Mouse (Mus musculus): ENCODE measurements around the gene Gcgr.
"Not testable (repeated sequence)": the region's sequence is repeated elsewhere in the genome, so short reads cannot be mapped to it uniquely, and the experiment has no call there.

The Gcgr gene

GRCm38 (mm10) chr11:120506899-120507298 is 23.6 kb upstream of the Gcgr start:
- DNase-seq (ENCODE audit: low read depth, low spot score) = peak; percentile 51

GRCm38 (mm10) chr11:120507611-120508289 is 22.7 kb upstream of the Gcgr start:
- no peak for DNase-seq (ENCODE audit: low read depth, low spot score)

- no peak for DNase-seq (ENCODE audit: low read depth, low spot score)
These were observed 22.1 kb upstream of the Gcgr start for GRCm38 (mm10) chr11:120508290-120508870.

GRCm38 (mm10) chr11:120509940-120510339 is 20.6 kb upstream of the Gcgr start:
- DNase-seq (ENCODE audit: low read depth, low spot score) = no peak

- no peak for DNase-seq (ENCODE audit: low read depth, low spot score)
These were observed 20.0 kb upstream of the Gcgr start for GRCm38 (mm10) chr11:120510375-120511030.

GRCm38 (mm10) chr11:120512790-120513453 is 17.6 kb upstream of the Gcgr start:
- no peak for DNase-seq (ENCODE audit: low read depth, low spot score)

GRCm38 (mm10) chr11:120514262-120514661 is 16.2 kb upstream of the Gcgr start:
- DNase-seq (ENCODE audit: low read depth, low spot score) = not testable (repeated sequence)

DNA sequence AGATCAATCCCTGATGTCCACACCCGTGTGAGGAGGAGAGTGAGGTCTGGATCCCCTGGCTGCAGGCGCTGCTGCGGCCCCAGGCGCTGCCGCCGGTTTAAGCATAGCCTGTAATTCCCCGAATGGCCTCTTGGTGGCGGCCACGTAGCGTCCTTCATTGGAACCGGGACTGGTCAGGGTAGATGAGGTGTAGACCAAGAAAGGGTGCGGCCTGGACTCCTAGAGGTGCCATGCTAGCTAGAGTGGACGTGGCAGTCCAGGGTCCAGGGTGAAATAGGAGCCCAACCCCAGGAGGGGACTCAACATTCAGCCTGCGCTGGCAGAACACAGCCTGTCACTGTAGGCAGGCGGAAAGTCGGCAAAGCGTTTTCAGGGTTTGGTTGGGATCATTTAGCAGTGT is 14.9 kb upstream of the Gcgr start:
- DNase-seq (ENCODE audit: low read depth, low spot score) = peak; percentile 77

GRCm38 (mm10) chr11:120517147-120517546 is 13.4 kb upstream of the Gcgr start:
- DNase-seq (ENCODE audit: low read depth, low spot score) = no peak

GRCm38 (mm10) chr11:120518027-120518426 is 12.5 kb upstream of the Gcgr start:
- DNase-seq (ENCODE audit: low read depth, low spot score) = no peak

- DNase-seq (ENCODE audit: low read depth, low spot score) = no peak
These were observed 11.9 kb upstream of the Gcgr start for GRCm38 (mm10) chr11:120518558-120518957.

DNA sequence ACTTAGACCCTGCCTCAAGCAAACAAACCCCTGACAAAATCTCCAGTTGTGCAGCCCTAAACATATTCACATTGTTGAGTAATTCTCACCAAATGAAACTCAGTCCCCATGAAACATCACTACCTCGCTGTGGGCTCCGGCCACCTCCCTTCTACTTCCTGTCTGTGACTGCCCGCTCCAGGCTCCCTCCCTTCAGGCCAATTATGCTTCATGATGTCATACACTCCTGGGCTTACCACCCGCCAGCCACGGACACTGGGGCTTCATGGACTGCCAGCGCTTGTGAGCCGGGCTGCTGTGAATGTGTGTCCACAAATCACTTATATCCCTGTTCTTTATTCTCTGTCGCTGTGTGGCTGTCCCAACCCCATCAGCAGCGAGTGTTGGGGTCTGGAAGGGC is 10.8 kb upstream of the Gcgr start:
- DNase-seq (ENCODE audit: low read depth, low spot score) = no peak

DNA sequence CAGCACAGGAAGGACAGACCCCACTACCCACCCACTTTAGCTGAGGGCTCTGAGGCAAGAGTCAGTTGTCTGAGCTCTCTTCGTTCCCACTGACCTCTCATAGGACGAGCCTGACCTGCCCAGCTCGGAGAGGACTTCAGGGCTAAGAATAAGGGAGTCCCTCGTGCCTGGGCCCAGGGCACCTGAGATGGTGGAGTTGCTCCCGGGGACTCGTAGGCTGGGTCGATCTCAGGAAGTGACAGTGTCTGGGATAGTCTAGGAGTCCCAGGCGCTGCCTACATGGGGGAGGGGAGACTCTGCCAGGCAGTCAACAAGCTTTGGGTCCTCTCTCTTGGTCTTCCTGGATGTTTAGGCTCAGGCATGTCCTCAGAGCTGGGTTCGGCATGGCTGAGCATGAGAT is 10.0 kb upstream of the Gcgr start:
- DNase-seq (ENCODE audit: low read depth, low spot score) = no peak

GRCm38 (mm10) chr11:120520967-120521540 is 9.4 kb upstream of the Gcgr start:
- DNase-seq (ENCODE audit: low read depth, low spot score) = no peak

- DNase-seq (ENCODE audit: low read depth, low spot score) = no peak
These were observed 7.9 kb upstream of the Gcgr start for GRCm38 (mm10) chr11:120522581-120522980.

GRCm38 (mm10) chr11:120525959-120526358 is 4.5 kb upstream of the Gcgr start:
- DNase-seq (ENCODE audit: low read depth, low spot score) = no peak

GRCm38 (mm10) chr11:120527690-120528354 is 2.7 kb upstream of the Gcgr start:
- no peak for DNase-seq (ENCODE audit: low read depth, low spot score)

DNA sequence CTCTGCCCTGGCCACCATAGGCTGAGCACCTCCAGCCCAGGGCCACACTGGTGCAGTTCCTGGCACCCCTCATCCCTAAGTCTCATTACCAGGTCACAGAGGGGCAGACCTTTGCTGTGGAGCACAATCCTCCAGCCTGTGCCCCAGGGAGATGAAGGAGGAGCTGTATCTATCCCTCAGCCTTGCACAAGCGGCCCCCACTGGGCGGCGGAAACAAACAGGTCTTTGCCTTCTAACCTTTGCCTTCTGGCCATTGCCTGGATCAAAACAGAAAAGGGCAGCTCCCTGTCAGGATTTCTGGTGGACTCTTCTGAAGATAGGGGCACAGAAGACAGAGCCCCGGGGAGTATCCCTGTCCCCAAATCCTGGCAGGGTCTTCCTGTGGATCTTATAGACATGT is 1.6 kb upstream of the Gcgr start:
- no peak for DNase-seq (ENCODE audit: low read depth, low spot score)

GRCm38 (mm10) chr11:120531646-120532045 is 1.1 kb downstream of the Gcgr start:
- no peak for DNase-seq (ENCODE audit: low read depth, low spot score)

- DNase-seq (ENCODE audit: low read depth, low spot score) = no peak
These were observed 3.6 kb downstream of the Gcgr start for GRCm38 (mm10) chr11:120534093-120534492.

- no peak for DNase-seq (ENCODE audit: low read depth, low spot score)
These were observed 4.6 kb downstream of the Gcgr start for GRCm38 (mm10) chr11:120535145-120535544.

- no peak for DNase-seq (ENCODE audit: low read depth, low spot score)
These were observed 5.3 kb downstream of the Gcgr start for GRCm38 (mm10) chr11:120535804-120536203.
